Mouse (Mus musculus): ENCODE results near the gene Dock1. TPM values are rescaled to one million over a fixed set of nuclear protein-coding genes. Genes with fewer than 3 reads are reported as not detected.

Gene Dock1
- 100 to 1,000 TPM in 1 of 2 experiments, 10 to 100 TPM in 1; 89.9 to 206 TPM for total RNA-seq (2021)
- long read RNA-seq, experiment 1, full-length matches to known transcripts, result 6 of 16 reads
- long read RNA-seq, experiment 1, partial matches to known transcripts, result 5 of 16 reads
- long read RNA-seq, experiment 1, other reads (novel, unspliced or antisense), result 5 of 16 reads
- long read RNA-seq, experiment 2, transcript Dock1-206 (21 exons, 2,589 nt), result major isoform, 11 of 62 reads
- long read RNA-seq, experiment 2, partial matches to known transcripts, result 18 of 62 reads
- long read RNA-seq, experiment 2, other reads (novel, unspliced or antisense), result 32 of 62 reads

GRCm38 (mm10) chr7:134670312-134671002, at the start of gene Dock1:
Gene Dock1 (plus strand): TSS chr7:134670654.
- peak; percentile 82 to 83 for DNase-seq (ENCODE audit: low spot score in 2 of 2)

- peak; percentile 18 to 31 for DNase-seq (ENCODE audit: low spot score in 2 of 2)
These were observed 42.5 kb upstream of the Dock1 start for GRCm38 (mm10) chr7:134627906-134628305.

GRCm38 (mm10) chr7:134650246-134650830, 20.1 kb upstream of the Dock1 start:
- DNase-seq (ENCODE audit: low spot score in 2 of 2), result no peak

GRCm38 (mm10) chr7:134651071-134651470, 19.4 kb upstream of the Dock1 start:
- DNase-seq (ENCODE audit: low spot score in 2 of 2), result no peak

- DNase-seq (ENCODE audit: low spot score in 2 of 2), result no peak
These were observed 7.2 kb upstream of the Dock1 start for GRCm38 (mm10) chr7:134663241-134663640.

GRCm38 (mm10) chr7:134665642-134666282, 4.7 kb upstream of the Dock1 start:
- DNase-seq (ENCODE audit: low spot score in 2 of 2), result peak in 1 of 2 experiments; percentile 21

- peak in 1 of 2 experiments; percentile 51 for DNase-seq (ENCODE audit: low spot score in 2 of 2)
These were observed 3.2 kb upstream of the Dock1 start for GRCm38 (mm10) chr7:134667271-134667702.

- peak in 1 of 2 experiments; percentile 11 for DNase-seq (ENCODE audit: low spot score in 2 of 2)
These were observed 761 bp upstream of the Dock1 start for GRCm38 (mm10) chr7:134669474-134670311.

- DNase-seq (ENCODE audit: low spot score in 2 of 2), result peak; percentile 48 to 52
These were observed 578 bp downstream of the Dock1 start for GRCm38 (mm10) chr7:134671003-134671461.

- DNase-seq (ENCODE audit: low spot score in 2 of 2), result peak in 1 of 2 experiments; percentile 45
These were observed 1.0 kb downstream of the Dock1 start for GRCm38 (mm10) chr7:134671467-134671901.

- peak; percentile 7 to 17 for DNase-seq (ENCODE audit: low spot score in 2 of 2)
These were observed 2.7 kb downstream of the Dock1 start for GRCm38 (mm10) chr7:134673135-134673534.

GRCm38 (mm10) chr7:134673952-134674351, 3.5 kb downstream of the Dock1 start:
- peak in 1 of 2 experiments; percentile 31 for DNase-seq (ENCODE audit: low spot score in 2 of 2)

- peak; percentile 5 to 16 for DNase-seq (ENCODE audit: low spot score in 2 of 2)
These were observed 7.4 kb downstream of the Dock1 start for GRCm38 (mm10) chr7:134677852-134678251.

GRCm38 (mm10) chr7:134679314-134680158, 9.1 kb downstream of the Dock1 start:
- peak; percentile 30 to 59 for DNase-seq (ENCODE audit: low spot score in 2 of 2)

- no peak for DNase-seq (ENCODE audit: low spot score in 2 of 2)
These were observed 9.7 kb downstream of the Dock1 start for GRCm38 (mm10) chr7:134680161-134680560.

- DNase-seq (ENCODE audit: low spot score in 2 of 2), result peak in 1 of 2 experiments; percentile 15
These were observed 11.5 kb downstream of the Dock1 start for GRCm38 (mm10) chr7:134681729-134682527.

- no peak for DNase-seq (ENCODE audit: low spot score in 2 of 2)
These were observed 17.9 kb downstream of the Dock1 start for GRCm38 (mm10) chr7:134688332-134688731.

- DNase-seq (ENCODE audit: low spot score in 2 of 2), result no peak
These were observed 19.7 kb downstream of the Dock1 start for GRCm38 (mm10) chr7:134690118-134690517.
